Mouse (Mus musculus) liver, embryonic 16.5 days (tissue): ENCODE measurements around the gene Trove2. TPM values are rescaled to one million over a fixed set of nuclear protein-coding genes. Genes with fewer than 3 reads are reported as not detected.
A peak's percentile ranks its signal among the peaks of the same experiment; 100 is the strongest.

Experiments
- ATAC-seq: fragments of 200-750 bp; cut with Nextera tagmentation; 2 replicates; pipeline ENCODE4 v1.8.0; 2017; ENCODE audit warnings: low read depth, mild to moderate bottlenecking, moderate number of reproducible peaks, moderate library complexity
- H3K27ac ChIP-seq: fragments of 300-500 bp; sonication (generic); 2 replicates; pipeline ENCODE4 v1.5.1; 2014; ENCODE audit warnings: mild to moderate bottlenecking, low read length
- H3K27me3 ChIP-seq: fragments of 300-500 bp; sonication (generic); 2 replicates; pipeline ENCODE4 v1.6.1; 2014; ENCODE audit warnings: low read depth, low read length, mixed read lengths; ENCODE audit not compliant: control insufficient read depth, insufficient read depth
- H3K36me3 ChIP-seq: fragments of 300-500 bp; sonication (generic); 2 replicates; pipeline ENCODE4 v1.6.1; 2014; ENCODE audit warnings: mild to moderate bottlenecking; ENCODE audit not compliant: control insufficient read depth, insufficient read depth
- H3K4me1 ChIP-seq: fragments of 300-500 bp; sonication (generic); 2 replicates; pipeline ENCODE4 v1.6.1; 2014; ENCODE audit warnings: low read depth, low read length, mixed read lengths; ENCODE audit not compliant: control insufficient read depth
- H3K4me2 ChIP-seq: fragments of 300-500 bp; sonication (generic); 2 replicates; pipeline ENCODE4 v1.6.1; 2014; ENCODE audit warnings: low read depth, low read length, mixed read lengths
- H3K4me3 ChIP-seq: fragments of 300-500 bp; sonication (generic); 2 replicates; pipeline ENCODE4 v1.5.1; 2014; ENCODE audit warnings: low read depth, mild to moderate bottlenecking, low read length
- H3K9ac ChIP-seq: fragments of 300-500 bp; sonication (generic); 2 replicates; pipeline ENCODE4 v1.6.1; 2014; ENCODE audit warnings: low read depth, low read length
- H3K9me3 ChIP-seq: fragments of 300-500 bp; sonication (generic); replicated peaks from 2 replicates; pipeline ENCODE4 v1.6.1; 2016; ENCODE audit warnings: low read length; ENCODE audit not compliant: control insufficient read depth
- WGBS: fragments of 180-500 bp; shearing (Covaris S2); extraction: QIAGEN DNeasy Blood & Tissue Kit; methylation state at CpG from one replicate; pipeline ENCODE4 v1.1.7; 2014; ENCODE audit not compliant: insufficient replicate concordance; 5-methylcytosine and 5-hydroxymethylcytosine counted together
- polyA plus RNA-seq: library from polyadenylated mRNA; unstranded; fragments of >200 nt; fragmentation: Nextera tagmentation; extraction: Ambion mirVana; gene quantifications from 2 replicates; pipeline ENCODE4 v1.2.1, GENCODE M21; 2015

Trove2 gene
- polyA plus RNA-seq, 1 experiment from 2014 or later = 1.4 TPM

GRCm38 (mm10) chr1:143701736-143702135, 75.1 kb downstream of the Trove2 start:
- ATAC-seq = no peak
- H3K27ac ChIP-seq = peak overlapping the region; percentile 94
- H3K9ac ChIP-seq = peak overlapping the region; percentile 94
- H3K4me3 ChIP-seq = peak overlapping the region; percentile 91
- under 1% methylated on average over 13 of the region's 13 CpGs for WGBS
- no peaks in the 10 kb centered on the region for H3K27me3 ChIP-seq
- H3K4me2 ChIP-seq = peak overlapping the region; percentile 91
- H3K9me3 ChIP-seq = no peaks in the 10 kb centered on the region
- H3K4me1 ChIP-seq = peaks cover 9% of the 10 kb centered on the region
- peaks cover 6% of the 10 kb centered on the region; the same call in 1 of the 2 replicates for H3K36me3 ChIP-seq

Other genes starting within 250 kb of the Trove2 start
- gene B3galt2, start 136.4 kb downstream of the Trove2 start, polyA plus RNA-seq = 0.08 and 0.09 TPM in 2 replicates
- gene Cdc73, start 74.2 kb downstream of the Trove2 start, polyA plus RNA-seq = 3.9 and 4.7 TPM in 2 replicates
- 43.6 and 46.2 TPM in 2 replicates for gene Glrx2, start 60.7 kb downstream of the Trove2 start, polyA plus RNA-seq
- gene Uchl5, start 204 bp upstream of the Trove2 start, polyA plus RNA-seq = 60.0 and 67.5 TPM in 2 replicates
- 10.6 and 11.1 TPM in 2 replicates for gene Rgs2, start 227.1 kb upstream of the Trove2 start, polyA plus RNA-seq